Mouse (Mus musculus) monocyte, adult 5-6 weeks (primary cell): Measurements from ENCODE around the gene Cxcr5. TPM values are rescaled to one million over a fixed set of nuclear protein-coding genes. Genes with fewer than 3 reads are reported as not detected.

Experiments
- ATAC-seq: fragments of 153-309, 156-312 bp; replicated peaks from 2 replicates; pipeline ENCODE4 v1.8.0; 2017; ENCODE audit warnings: mild to moderate bottlenecking; ENCODE audit not compliant: low TSS enrichment, insufficient number of reproducible peaks, severe bottlenecking, poor library complexity, low FRiP score
- total RNA-seq: library from RNA; stranded (forward); fragments of 200-1000, 200-491, 200-594 nt; gene quantifications from 3 replicates; pipeline ENCODE4 v1.2.3, GENCODE M21; 2017

The Cxcr5 gene
- total RNA-seq, 1 experiment from 2014 or later, result 17.5 TPM

DNA sequence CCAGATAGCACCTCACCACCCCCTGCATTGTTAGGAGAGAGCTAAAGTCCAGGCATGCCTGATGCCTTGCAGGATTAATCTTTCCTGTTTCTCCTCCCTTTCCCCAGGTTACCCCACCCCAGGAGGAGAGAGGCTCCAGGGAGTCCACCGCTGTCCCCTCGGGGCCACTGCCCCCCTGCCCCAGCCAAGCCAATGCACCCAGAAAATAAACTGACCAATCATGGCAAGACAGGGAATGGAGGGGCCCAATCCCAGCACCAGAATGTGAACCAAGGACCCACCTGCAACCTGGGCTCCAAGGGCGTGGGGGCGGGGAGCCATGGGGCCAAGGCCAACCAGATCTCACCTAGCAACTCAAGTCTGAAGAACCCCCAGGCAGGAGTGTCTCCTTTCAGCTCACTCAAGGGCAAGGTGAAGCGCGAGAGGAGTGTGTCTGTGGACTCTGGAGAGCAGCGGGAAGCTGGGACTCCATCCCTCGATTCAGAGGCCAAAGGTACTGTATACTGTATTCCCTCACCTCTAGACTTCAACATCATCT is 61.0 kb downstream of the Cxcr5 start:
- no peak for ATAC-seq

GRCm38 (mm10) chr9:44500163-44500533 is 61.5 kb downstream of the Cxcr5 start:
- no peak for ATAC-seq

- no peak for ATAC-seq
Observed at GRCm38 (mm10) chr9:44499356-44500162, 62.1 kb downstream of the Cxcr5 start.

DNA sequence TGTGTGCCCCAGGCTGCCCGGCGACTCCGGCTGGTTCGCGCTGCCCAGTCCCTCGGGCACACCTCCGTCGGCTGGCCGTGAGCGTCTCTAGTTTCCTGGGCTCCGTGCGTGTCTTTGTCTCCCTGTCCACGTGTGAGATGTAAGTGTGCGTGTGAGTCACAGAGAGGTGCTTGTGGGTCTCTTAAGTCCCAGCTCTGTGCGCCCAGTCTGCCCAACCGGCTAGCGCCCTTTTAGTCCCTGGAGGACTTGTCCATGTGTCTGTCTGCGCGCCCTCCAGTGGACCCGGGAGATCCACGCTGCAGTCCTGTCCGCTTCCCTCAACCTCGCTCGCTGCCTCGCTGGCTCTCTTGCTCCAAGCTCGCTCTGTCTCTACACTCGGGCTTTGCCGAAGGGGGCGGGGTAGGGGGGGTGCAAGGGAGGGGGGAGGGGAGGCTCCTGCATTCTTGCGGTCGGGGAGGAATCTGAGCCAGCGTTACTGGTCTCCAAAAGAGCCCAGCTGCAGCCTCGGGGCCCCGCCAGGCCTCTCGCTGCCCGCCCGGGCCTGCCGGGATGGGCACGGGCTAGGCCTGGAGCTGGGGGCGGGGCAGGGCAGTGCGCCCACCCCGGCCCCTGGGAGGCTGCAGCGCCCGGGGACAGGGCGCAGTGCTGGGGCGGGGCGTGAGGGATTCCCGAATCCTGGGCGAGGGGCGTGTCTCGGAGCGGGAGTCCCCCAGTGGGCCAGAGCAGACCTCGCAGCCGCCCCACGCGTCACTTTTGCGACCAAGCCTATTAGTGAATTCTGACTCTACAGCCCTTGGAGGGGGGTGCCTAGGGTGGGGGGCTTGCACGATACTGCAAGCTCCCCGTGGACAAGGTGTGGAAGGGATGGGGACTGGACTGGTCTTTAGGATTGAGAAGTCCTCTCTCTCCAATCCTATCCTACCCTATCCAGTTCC is 63.0 kb downstream of the Cxcr5 start:
- ATAC-seq, result 0 out of 2 replicates have a peak, but pooled peaks have one; percentile 42

- ATAC-seq, result no peak
Observed at GRCm38 (mm10) chr9:44497624-44498377, 63.9 kb downstream of the Cxcr5 start.

DNA sequence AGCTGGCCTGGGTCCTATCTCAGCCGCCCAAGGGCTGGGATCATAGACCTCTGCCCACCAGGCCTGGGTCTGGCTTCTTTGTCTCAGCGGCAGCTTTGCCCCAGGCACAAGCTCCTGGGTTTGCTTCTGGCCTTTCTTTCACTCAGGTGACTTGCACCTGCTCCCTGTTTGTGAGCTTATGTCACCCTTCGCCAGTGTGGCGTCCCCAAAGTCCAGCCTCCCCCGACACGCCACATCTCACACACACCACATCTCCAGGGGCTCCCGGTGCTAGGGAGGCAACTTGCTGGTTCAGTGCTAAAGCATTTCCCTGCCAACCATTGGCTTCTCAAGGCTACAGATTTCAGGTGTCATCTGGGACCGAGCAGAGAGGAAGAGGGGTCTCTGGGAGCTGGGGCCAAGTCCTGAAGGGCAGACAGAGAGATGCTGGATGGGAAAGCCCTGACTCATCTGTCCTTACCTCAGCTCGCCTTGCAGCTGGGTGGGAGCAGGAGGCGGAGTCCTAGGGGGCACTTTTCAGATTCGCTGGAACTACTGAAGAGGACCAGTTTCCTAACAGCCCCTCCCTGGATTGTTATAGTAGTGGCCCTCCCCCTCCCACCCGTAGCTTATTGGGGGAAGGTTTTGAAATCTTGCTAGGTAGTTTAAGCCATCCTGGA is 64.7 kb downstream of the Cxcr5 start:
- ATAC-seq, result no peak

GRCm38 (mm10) chr9:44495810-44496344 is 65.8 kb downstream of the Cxcr5 start:
- ATAC-seq, result no peak

DNA sequence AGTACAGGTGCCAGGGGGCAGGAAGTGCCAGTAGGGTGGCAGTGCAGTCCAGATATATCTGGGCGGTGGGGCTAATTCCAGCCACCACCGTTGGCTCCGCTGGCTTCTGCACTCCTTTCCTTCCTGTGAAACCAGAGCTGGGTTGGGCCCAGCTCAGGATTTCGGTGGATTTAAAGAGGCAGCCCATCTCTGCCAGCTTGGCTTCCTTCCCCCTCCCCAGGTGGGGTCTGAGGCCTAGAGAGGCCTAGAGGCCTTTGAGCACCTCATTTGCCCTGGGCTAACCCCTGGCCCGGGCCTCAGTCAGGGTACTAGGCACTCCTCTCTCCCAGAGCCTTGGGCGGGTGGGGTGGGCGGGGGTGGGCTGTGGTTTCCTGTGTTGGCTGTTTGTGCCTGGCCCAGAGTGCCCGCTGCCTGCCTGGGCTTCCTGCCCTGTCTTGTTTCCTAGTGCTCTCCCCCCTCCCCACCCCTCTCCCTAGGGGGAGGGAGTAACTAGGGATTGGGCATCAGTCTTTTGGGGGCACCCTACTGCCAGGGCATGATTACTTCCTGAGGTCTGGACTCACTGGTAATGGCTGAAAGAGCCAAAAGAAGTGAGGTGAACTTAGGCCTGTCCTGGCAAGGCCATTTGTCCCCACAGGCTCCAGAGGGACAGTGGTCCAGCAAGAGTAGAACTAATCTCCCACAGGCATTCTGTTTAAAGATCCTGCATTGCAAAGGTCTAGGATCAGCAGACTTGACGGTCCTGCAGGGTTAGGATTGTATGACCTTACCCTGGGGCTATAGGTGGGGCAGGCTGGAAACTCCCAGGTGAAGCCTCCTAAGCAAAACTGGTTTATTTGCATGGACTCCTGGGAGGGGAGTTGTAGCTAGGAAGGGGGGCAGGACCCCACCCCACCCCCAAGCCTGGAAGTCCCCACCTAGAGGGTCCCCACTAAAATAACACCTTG is 66.5 kb downstream of the Cxcr5 start:
- no peak for ATAC-seq

DNA sequence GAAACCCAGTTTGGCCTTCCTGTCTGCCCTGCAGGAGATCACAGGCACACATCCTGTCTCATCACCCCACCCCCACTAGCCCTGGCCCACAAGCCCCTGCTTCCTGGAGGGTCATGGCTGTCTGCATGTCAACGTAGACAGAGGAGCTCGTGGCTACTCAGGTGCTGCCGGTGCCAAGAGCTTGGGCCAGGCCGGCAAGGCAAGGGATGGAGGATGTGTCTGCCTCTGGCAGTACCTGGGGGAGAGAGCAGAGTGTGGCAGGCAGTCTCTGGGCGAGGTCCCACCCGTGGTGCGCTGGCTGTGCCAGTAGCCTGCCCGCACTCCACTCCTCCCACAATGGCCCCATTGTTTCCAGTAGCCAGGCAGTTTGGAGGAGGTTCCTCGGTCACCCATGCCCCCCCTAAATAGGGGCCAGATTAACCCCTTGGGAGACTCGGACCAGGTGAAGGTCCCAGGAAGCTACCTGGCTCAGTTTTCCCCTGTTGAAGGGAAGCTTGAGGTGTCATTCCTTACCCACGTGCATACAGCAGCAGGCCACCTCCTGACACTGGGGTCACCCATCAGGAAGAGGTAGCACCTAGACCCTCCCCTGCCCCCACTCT is 67.3 kb downstream of the Cxcr5 start:
- ATAC-seq, result no peak

DNA sequence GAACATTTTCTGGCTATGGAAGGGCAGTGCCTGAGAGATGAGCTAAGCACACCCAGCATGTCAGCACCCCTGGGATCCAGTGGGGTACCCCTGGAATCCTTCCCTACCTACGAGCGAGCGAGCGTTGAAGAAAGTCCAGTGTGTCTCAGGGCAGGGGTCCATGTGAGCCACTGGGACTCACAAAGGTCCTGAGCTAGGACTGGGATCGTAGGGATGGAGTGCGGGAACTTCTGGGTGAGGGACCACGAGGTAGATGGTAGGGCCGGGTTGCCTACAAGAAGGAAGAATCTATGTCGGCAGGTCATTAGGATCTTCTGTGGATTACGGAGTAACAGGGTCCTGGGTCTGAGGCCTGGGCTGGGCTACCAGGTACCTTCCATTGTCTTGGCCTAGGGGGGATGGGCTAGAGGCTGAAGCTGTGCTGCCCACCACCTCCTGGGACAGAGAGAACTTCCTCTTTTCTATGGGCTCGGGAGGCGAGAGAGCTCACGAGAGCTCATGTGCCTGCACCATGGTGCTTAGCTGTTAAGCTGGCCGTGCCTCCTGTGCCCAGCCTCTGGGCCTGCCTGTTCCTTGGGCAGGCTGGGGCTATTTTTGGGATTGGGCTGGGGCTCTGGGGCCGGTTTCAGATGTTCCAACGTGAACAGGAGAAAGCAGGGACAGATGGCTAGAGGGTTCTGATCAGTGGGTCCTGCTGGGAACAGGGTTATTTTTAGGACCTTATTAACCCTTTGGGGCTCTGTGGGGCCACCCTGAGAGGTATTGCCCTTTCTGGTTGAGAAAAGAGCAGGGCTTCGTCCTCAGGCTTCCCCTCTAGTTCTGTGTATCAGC is 68.8 kb downstream of the Cxcr5 start:
- peak; percentile 55; the same call in 1 of the 2 replicates for ATAC-seq

- ATAC-seq, result no peak
Observed at GRCm38 (mm10) chr9:44491351-44491750, 70.3 kb downstream of the Cxcr5 start.

DNA sequence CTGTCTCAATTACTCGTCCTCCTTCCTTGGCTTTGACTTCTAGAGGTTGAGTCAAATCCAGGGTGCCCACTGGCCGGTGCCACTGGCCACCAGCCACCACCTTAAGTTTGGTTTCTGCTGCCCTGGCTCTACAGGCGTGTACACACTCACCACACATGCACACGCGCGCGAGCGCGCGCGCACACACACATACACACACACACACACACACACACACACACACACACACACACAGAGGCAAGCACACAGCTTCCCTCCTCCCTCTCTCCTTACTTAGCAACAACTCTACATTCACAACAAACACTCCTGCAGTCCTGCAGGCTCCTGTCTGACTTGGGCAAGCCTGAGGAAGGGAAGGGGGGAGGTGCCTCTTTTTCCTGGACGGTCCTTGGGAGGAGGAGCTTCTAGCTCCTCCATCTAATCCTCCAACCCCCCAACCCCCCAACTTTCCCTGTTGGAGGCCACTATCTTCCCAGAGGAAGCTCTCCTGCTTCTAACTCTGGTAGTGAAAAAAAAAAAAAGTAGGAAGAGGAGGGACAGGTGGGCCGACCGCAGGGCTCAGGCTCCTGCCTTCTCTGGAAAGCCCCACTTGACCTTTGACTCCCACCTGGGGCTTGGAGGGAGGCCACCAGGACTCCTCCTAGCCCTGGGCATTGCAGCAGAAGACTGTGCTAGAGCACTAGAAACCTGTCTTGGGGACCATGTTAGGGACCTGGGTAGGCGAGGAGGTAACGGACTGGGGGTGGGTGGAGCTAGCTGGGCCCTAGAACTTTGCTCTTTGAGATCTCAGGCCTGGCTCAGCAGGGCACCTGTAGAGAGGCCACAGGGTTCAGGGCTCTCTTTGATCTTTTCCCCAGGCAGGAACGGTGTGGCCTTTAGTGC is 71.3 kb downstream of the Cxcr5 start:
- no peak for ATAC-seq

DNA sequence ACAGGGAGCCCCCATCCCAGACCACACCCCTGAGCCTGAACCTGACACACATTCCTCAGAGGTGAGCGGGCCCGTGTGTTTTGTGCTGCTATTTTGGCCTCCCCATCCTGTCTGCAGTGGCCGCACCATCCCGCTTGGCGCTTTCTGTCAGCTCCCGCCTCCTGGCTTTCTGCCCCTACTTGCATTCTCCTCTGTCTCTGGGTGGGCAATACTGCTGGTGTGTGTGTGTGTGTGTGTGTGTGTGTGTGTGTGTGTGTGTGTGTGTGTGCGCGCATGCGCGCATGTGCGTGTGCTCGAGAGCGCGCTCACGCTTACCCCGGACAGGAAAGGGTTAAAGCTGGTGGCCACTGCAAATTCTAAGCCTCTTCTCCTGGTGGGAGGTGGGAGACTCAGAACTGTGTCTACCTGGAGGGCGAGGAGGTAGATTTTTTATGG is 72.0 kb downstream of the Cxcr5 start:
- no peak for ATAC-seq

GRCm38 (mm10) chr9:44488855-44489381 is 72.8 kb downstream of the Cxcr5 start:
- no peak for ATAC-seq

- no peak for ATAC-seq
Observed at GRCm38 (mm10) chr9:44488416-44488815, 73.3 kb downstream of the Cxcr5 start.
